12 mouse cellular contexts compared by ENCODE assay signal in genomic region chr9:103653995-103654587, GRCm38 (mm10).
A peak's percentile ranks its signal among the peaks of the same experiment; 100 is the strongest.
DNase-seq lines count a peak whose midpoint lies in the region; ATAC-seq and TF ChIP-seq lines count a peak whose summit lies in the region.
"Had no signal": no experiment of that assay in that cellular context is flagged by ENCODE, and none has a peak within 500 bp of the region (broad histone marks: within the 10 kb centered on the region; RNA-seq: fewer than 3 reads in every experiment).

No protein-coding gene starts in this region.

- no peaks in the 10 kb centered on the region for H3K27me3 ChIP-seq in heart, embryonic 10.5 days (ENCODE audit: insufficient read depth, poor library complexity, severe bottlenecking)
- H3K27me3 ChIP-seq in heart, adult 2 months (ENCODE audit: control insufficient read depth, insufficient read depth, low read length) = no peaks in the 10 kb centered on the region
- 0 out of 2 replicates have a peak, but pooled peaks cover 4% of the 10 kb centered on the region for H3K27me3 ChIP-seq in embryonic facial prominence, embryonic 10.5 days (replicated peaks; ENCODE audit: low read depth, poor library complexity, severe bottlenecking)
- H3K27me3 ChIP-seq in hindbrain, embryonic 15.5 days = no peaks in the 10 kb centered on the region
- no peaks in the 10 kb centered on the region for H3K27me3 ChIP-seq in midbrain, postnatal 0 days (ENCODE audit: insufficient read depth, low read length)
- H3K27me3 ChIP-seq: heart, embryonic 15.5 days; stomach, embryonic 15.5 days had no signal

- H3K4me1 ChIP-seq in heart, embryonic 10.5 days = peaks cover 70% of the 10 kb centered on the region
- peaks cover 2% of the 10 kb centered on the region; the same call in 1 of the 2 replicates for H3K4me1 ChIP-seq in heart, adult 2 months (ENCODE audit: control insufficient read depth, insufficient read depth, low read length)
- H3K4me1 ChIP-seq in embryonic facial prominence, embryonic 10.5 days = peaks cover 70% of the 10 kb centered on the region
- H3K4me1 ChIP-seq in hindbrain, embryonic 15.5 days (replicated peaks) = peaks cover 57% of the 10 kb centered on the region
- peaks cover 26% of the 10 kb centered on the region for H3K4me1 ChIP-seq in midbrain, postnatal 0 days (ENCODE audit: insufficient read depth, low read length)

- H3K9ac ChIP-seq in heart, adult 2 months (ENCODE audit: low read depth, low read length) = no peak overlapping the region
- no peak overlapping the region for H3K9ac ChIP-seq in hindbrain, embryonic 15.5 days
- H3K9ac ChIP-seq in midbrain, postnatal 0 days (replicated peaks; ENCODE audit: low read length, poor library complexity, severe bottlenecking) = no peak overlapping the region
- H3K9ac ChIP-seq: heart, embryonic 15.5 days; stomach, embryonic 15.5 days had no signal

- intact Hi-C loops in heart, adult 2 months (cut with DNase I) = no loop called here

- no peak overlapping the region for H3K4me3 ChIP-seq in heart, embryonic 10.5 days
- no peak overlapping the region for H3K4me3 ChIP-seq in heart, adult 2 months
- peak overlapping the region; percentile 31 for H3K4me3 ChIP-seq in embryonic facial prominence, embryonic 10.5 days
- no peak overlapping the region for H3K4me3 ChIP-seq in hindbrain, embryonic 15.5 days
- H3K4me3 ChIP-seq in midbrain, postnatal 0 days (ENCODE audit: low read depth, low read length) = no peak overlapping the region
- H3K4me3 ChIP-seq: heart, embryonic 15.5 days; stomach, embryonic 15.5 days had no signal

- H3K27ac ChIP-seq in heart, embryonic 10.5 days = peak overlapping the region; percentile 32; the same call in 1 of the 2 replicates
- no peak overlapping the region for H3K27ac ChIP-seq in heart, adult 2 months
- H3K27ac ChIP-seq in embryonic facial prominence, embryonic 10.5 days (replicated peaks) = peak overlapping the region; percentile 75
- H3K27ac ChIP-seq in hindbrain, embryonic 15.5 days (replicated peaks) = peak overlapping the region; percentile 63
- no peak overlapping the region for H3K27ac ChIP-seq in midbrain, postnatal 0 days (ENCODE audit: low read depth, low read length)
- H3K27ac ChIP-seq: heart, embryonic 15.5 days; stomach, embryonic 15.5 days had no signal

- no peaks in the 10 kb centered on the region for H3K9me3 ChIP-seq in heart, embryonic 10.5 days
- H3K9me3 ChIP-seq in embryonic facial prominence, embryonic 10.5 days = no peaks in the 10 kb centered on the region
- no peaks in the 10 kb centered on the region for H3K9me3 ChIP-seq in hindbrain, embryonic 15.5 days
- H3K9me3 ChIP-seq in midbrain, postnatal 0 days (ENCODE audit: low read length) = no peaks in the 10 kb centered on the region
- H3K9me3 ChIP-seq: heart, embryonic 15.5 days; stomach, embryonic 15.5 days had no signal

- no peak for TF ChIP-seq EP300 in heart, adult 2 months (IDR thresholded peaks at IDR 0.05; ENCODE audit: insufficient read depth, low read depth, low read length)

- H3K79me2 ChIP-seq in heart, adult 2 months (replicated peaks; ENCODE audit: control insufficient read depth, insufficient read depth, low read length) = no peaks in the 10 kb centered on the region

- DNase-seq in heart, embryonic 10.5 days (ENCODE audit: low spot score) = no peak
- DNase-seq in heart, adult 2 months = no peak
- peak; percentile 82 for DNase-seq in embryonic facial prominence, embryonic 10.5 days (ENCODE audit: low spot score)
- peak; percentile 42 for DNase-seq in midbrain, postnatal 0 days (ENCODE audit: low spot score)
- DNase-seq in cerebellum, adult 11-12 months = no peak
- DNase-seq in layer of hippocampus, postnatal 10 days (ENCODE audit: low spot score in 2 of 2) = no peak
- DNase-seq in frontal cortex, adult 2 months (ENCODE audit: extremely low spot score in 1 of 2, low spot score in 1 of 2) = no peak
- DNase-seq: cerebellum, postnatal 14 days; left cerebral cortex, postnatal 4 days had no signal

- H3K4me2 ChIP-seq in hindbrain, embryonic 15.5 days = peak overlapping the region; percentile 9; the same call in 1 of the 2 replicates
- no peak overlapping the region for H3K4me2 ChIP-seq in midbrain, postnatal 0 days (ENCODE audit: low read depth, low read length, poor library complexity, severe bottlenecking)
- H3K4me2 ChIP-seq: heart, embryonic 15.5 days; stomach, embryonic 15.5 days had no signal

- WGBS in heart, embryonic 10.5 days = 35% methylated on average over 10 of the region's 10 CpGs
- WGBS in heart, adult 2 months = 32% methylated on average over 10 of the region's 10 CpGs
- 14% methylated on average over 10 of the region's 10 CpGs for WGBS in embryonic facial prominence, embryonic 10.5 days
- WGBS in hindbrain, embryonic 15.5 days = 14% methylated on average over 10 of the region's 10 CpGs
- WGBS in midbrain, postnatal 0 days = 18% methylated on average over 10 of the region's 10 CpGs

- no peak for TF ChIP-seq POLR2A in heart, adult 2 months (IDR thresholded peaks at IDR 0.05; ENCODE audit: insufficient read depth, low read depth, low read length)

- ATAC-seq in hindbrain, embryonic 15.5 days (ENCODE audit: low FRiP score, low read depth) = no peak
- ATAC-seq in midbrain, postnatal 0 days (ENCODE audit: low FRiP score) = no peak

- TF ChIP-seq CTCF in heart, adult 2 months (IDR thresholded peaks at IDR 0.05) = no peak
- TF ChIP-seq CTCF in midbrain, postnatal 0 days (IDR thresholded peaks at IDR 0.05) = no peak

- H3K36me3 ChIP-seq in heart, embryonic 10.5 days = peaks cover 2% of the 10 kb centered on the region; the same call in 1 of the 2 replicates
- no peaks in the 10 kb centered on the region for H3K36me3 ChIP-seq in heart, adult 2 months (ENCODE audit: control insufficient read depth, insufficient read depth, low read length)
- H3K36me3 ChIP-seq in embryonic facial prominence, embryonic 10.5 days (replicated peaks) = no peaks in the 10 kb centered on the region
- no peaks in the 10 kb centered on the region for H3K36me3 ChIP-seq in hindbrain, embryonic 15.5 days
- no peaks in the 10 kb centered on the region for H3K36me3 ChIP-seq in midbrain, postnatal 0 days (ENCODE audit: insufficient read depth, low read length)
- H3K36me3 ChIP-seq: heart, embryonic 15.5 days; stomach, embryonic 15.5 days had no signal

Comparison
In these comparisons a context has a peak if more than half of its experiments do, and no peak if none do; other contexts are left out.
1. H3K27ac ChIP-seq: peak in heart, embryonic 10.5 days (single experiment), embryonic facial prominence, embryonic 10.5 days (single experiment) and hindbrain, embryonic 15.5 days (single experiment); none in heart, adult 2 months (single experiment) and midbrain, postnatal 0 days (single experiment).
2. DNase-seq: peak in embryonic facial prominence, embryonic 10.5 days (single experiment) and midbrain, postnatal 0 days (single experiment); none in heart, embryonic 10.5 days (single experiment), heart, adult 2 months (0 of 2), cerebellum, adult 11-12 months (single experiment), layer of hippocampus, postnatal 10 days (0 of 2) and frontal cortex, adult 2 months (0 of 2).